Mouse (Mus musculus) MEL (cell line): ENCODE data around the gene Lurap1.

Experiments used
- CHD2 ChIP-seq: IDR thresholded peaks from 2 replicates; pipeline ENCODE4 v1.6.1; 2011; ENCODE audit warnings: low read length, improper control_type of control experiment
- CTCF ChIP-seq, 3 experiments: IDR thresholded peaks in 2 of 3; conservative IDR thresholded peaks in 1 of 3; 2 replicates each; pipeline ENCODE4 v1.5.1; 2011 to 2012; ENCODE audit warnings: low read length in 3 of 3, low read depth in 2 of 3, mild to moderate bottlenecking in 2 of 3, improper control_type of control experiment in 1 of 3, inconsistent platforms in 1 of 3, mixed read lengths in 1 of 3, moderate library complexity in 1 of 3; ENCODE audit not compliant: control insufficient read depth in 1 of 3, insufficient read depth in 1 of 3, poor library complexity in 1 of 3, severe bottlenecking in 1 of 3
- E2F4 ChIP-seq: IDR thresholded peaks from 2 replicates; pipeline ENCODE4 v1.6.1; 2011; ENCODE audit warnings: low read depth, low read length, improper control_type of control experiment, borderline replicate concordance
- EP300 ChIP-seq, 2 experiments: IDR thresholded peaks; 2 replicates each; pipeline ENCODE4 v1.6.1; 2011; ENCODE audit warnings: improper control_type of control experiment in 2 of 2, low read length in 2 of 2, low read depth in 1 of 2, mild to moderate bottlenecking in 1 of 2
- GATA1 ChIP-seq: IDR thresholded peaks from 2 replicates; pipeline ENCODE4 v1.6.1; 2011; ENCODE audit warnings: low read depth, low read length, improper control_type of control experiment
- HCFC1 ChIP-seq: IDR thresholded peaks from 2 replicates; pipeline ENCODE4 v1.6.1; 2012; ENCODE audit warnings: low read depth, mild to moderate bottlenecking, inconsistent platforms, low read length, improper control_type of control experiment, moderate library complexity
- MEF2A ChIP-seq: IDR thresholded peaks from 2 replicates; pipeline ENCODE4 v1.6.1; 2014; ENCODE audit warnings: low read depth, mild to moderate bottlenecking, inconsistent platforms, low read length, improper control_type of control experiment; ENCODE audit not compliant: poor library complexity, insufficient replicate concordance, severe bottlenecking; ENCODE audit errors: extremely low read depth
- POLR2A ChIP-seq, 2 experiments: IDR thresholded peaks; 2 replicates each; pipeline ENCODE4 v1.6.1; 2011 to 2012; ENCODE audit warnings: low read length in 2 of 2, mild to moderate bottlenecking in 2 of 2, control low read depth in 1 of 2, improper control_type of control experiment in 1 of 2, low read depth in 1 of 2, moderate library complexity in 1 of 2; ENCODE audit not compliant: control insufficient read depth in 1 of 2, insufficient read depth in 1 of 2, poor library complexity in 1 of 2
- RAD21 ChIP-seq: IDR thresholded peaks from 2 replicates; pipeline ENCODE4 v1.6.1; 2011; ENCODE audit warnings: mild to moderate bottlenecking, low read depth, low read length, improper control_type of control experiment
- TCF12 ChIP-seq: IDR thresholded peaks from 2 replicates; pipeline ENCODE4 v1.6.1; 2014; ENCODE audit warnings: low read depth, mild to moderate bottlenecking, inconsistent platforms, low read length, improper control_type of control experiment, moderate library complexity
- USF1 ChIP-seq: IDR thresholded peaks from 2 replicates; pipeline ENCODE4 v1.6.1; 2014; ENCODE audit warnings: low read depth, mild to moderate bottlenecking, inconsistent platforms, low read length, improper control_type of control experiment, moderate library complexity
- USF2 ChIP-seq, 2 experiments: IDR thresholded peaks; 2 replicates each; pipeline ENCODE4 v1.6.1; 2011 to 2012; ENCODE audit warnings: improper control_type of control experiment in 2 of 2, low read length in 2 of 2, borderline replicate concordance in 1 of 2, inconsistent platforms in 1 of 2, low read depth in 1 of 2, mild to moderate bottlenecking in 1 of 2; ENCODE audit not compliant: insufficient read depth in 1 of 2
- ZC3H11A ChIP-seq: IDR thresholded peaks from 2 replicates; pipeline ENCODE4 v1.6.1; 2012; ENCODE audit warnings: low read depth, mild to moderate bottlenecking, inconsistent platforms, low read length, improper control_type of control experiment
- ZNF384 ChIP-seq: IDR thresholded peaks from 2 replicates; pipeline ENCODE4 v1.6.1; 2012; ENCODE audit warnings: low read depth, mild to moderate bottlenecking, inconsistent platforms, low read length, improper control_type of control experiment

- no peak for TF ChIP-seq ZC3H11A
- TF ChIP-seq CTCF (IDR thresholded peaks at IDR 0.05 in 2 of 3, conservative IDR thresholded peaks at IDR 0.05 in 1 of 3; ENCODE audit: control insufficient read depth in 1 of 3, insufficient read depth in 1 of 3, low read depth in 2 of 3, low read length in 3 of 3, poor library complexity in 1 of 3, severe bottlenecking in 1 of 3): no peak
- no peak for TF ChIP-seq MEF2A
- TF ChIP-seq POLR2A (IDR thresholded peaks at IDR 0.05; ENCODE audit: control insufficient read depth in 1 of 2, insufficient read depth in 1 of 2, low read depth in 1 of 2, low read length in 2 of 2, poor library complexity in 1 of 2): no peak
- no peak for TF ChIP-seq ZNF384
- no peak for TF ChIP-seq RAD21
- no peak for TF ChIP-seq HCFC1
- TF ChIP-seq USF2 (IDR thresholded peaks at IDR 0.05; ENCODE audit: borderline replicate concordance in 1 of 2, insufficient read depth in 1 of 2, low read depth in 1 of 2, low read length in 2 of 2): no peak
- TF ChIP-seq CHD2: no peak
- TF ChIP-seq EP300 (IDR thresholded peaks at IDR 0.05; ENCODE audit: low read depth in 1 of 2, low read length in 2 of 2): no peak
- TF ChIP-seq GATA1: no peak
- TF ChIP-seq TCF12: no peak
- TF ChIP-seq USF1: no peak
- TF ChIP-seq E2F4: no peak
Measured at GRCm38 (mm10) chr4:116137421-116137996, 13.6 kb downstream of the Lurap1 start.
